Mouse (Mus musculus) adrenal gland, postnatal 14 days (tissue): ENCODE measurements around the gene Gm10639. TPM values are rescaled to one million over a fixed set of nuclear protein-coding genes. Genes with fewer than 3 reads are reported as not detected.
"Not testable (repeated sequence)": the region's sequence is repeated elsewhere in the genome, so short reads cannot be mapped to it uniquely, and the experiment has no call there.

Source experiments
- DNase-seq: peaks from one replicate; pipeline ENCODE4 v3.0.0; 2021; ENCODE audit warnings: mixed read lengths
- long read RNA-seq, 2 experiments: library from polyadenylated mRNA; stranded (forward); transcript quantifications; one replicate each; pipeline ENCODE4 v2.0.0; 2021
- total RNA-seq: library from RNA; stranded (reverse); gene quantifications from 2 replicates; pipeline ENCODE4 v1.2.3, GENCODE M21; 2021

Gene Gm10639
- not detected in 2 replicates for total RNA-seq
- long read RNA-seq, experiment 1: 0 reads
- long read RNA-seq, experiment 2: 0 reads

DNA sequence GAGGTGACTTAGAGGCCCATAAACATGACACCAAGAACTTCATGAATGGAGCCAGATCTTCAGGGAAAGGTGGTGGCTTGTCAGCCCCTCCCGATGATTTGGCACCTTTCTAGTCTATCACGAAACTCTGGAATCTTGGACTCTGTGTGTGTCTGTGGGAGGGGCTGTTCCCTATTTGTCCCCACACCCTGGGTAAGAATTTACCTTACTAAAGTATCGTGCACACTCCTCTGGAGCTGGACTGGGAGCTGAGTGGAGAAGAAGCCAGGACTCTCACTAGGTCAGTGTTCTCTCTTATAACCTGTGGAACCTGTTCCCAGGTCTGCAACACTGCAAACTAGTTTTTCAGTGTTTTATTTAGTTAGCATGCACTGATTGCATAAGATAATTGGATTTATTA is at the start of gene Gm10639:
Gene Gm10639, plus strand, starts transcription at position 201 of the 400 bp plus-strand sequence.
- not testable (repeated sequence) for DNase-seq

DNA sequence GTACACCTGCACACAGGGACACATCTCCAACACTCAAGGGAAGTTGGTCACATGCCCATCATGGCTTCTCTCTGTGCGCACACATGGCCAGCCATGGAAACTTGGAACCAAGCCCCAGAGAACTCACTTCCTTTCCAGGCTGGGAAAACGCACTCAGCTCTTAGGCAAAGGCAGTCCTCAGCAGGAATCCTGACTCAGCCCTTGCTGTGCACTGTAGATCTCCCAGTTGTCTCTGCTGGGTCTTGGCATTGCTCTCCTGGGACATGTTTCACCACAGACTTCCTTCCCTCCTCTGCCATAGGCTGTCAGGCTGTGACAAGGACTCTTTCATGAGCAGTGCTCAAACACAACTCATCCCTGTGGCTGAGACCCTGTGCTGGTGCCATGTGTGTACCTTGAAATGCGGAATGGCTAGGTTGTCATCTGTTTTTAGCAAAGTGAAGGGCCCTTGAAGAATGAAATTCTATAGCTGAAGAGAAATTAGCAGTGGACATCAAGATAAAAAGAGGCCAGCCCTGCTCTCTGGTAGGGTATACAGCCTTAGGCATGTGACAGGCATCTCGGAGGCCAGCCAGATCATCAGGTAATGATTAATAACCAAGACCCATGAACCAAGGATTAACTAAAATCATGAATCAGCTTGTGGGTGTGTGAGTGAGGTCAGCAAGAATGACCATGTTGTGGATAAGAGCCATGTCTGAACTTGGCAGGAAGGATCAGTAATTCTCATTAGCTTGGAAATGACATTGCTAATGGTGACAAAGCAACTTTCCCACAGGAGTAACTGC is 33.8 kb upstream of the Gm10639 start:
- DNase-seq: peak; percentile 21

DNA sequence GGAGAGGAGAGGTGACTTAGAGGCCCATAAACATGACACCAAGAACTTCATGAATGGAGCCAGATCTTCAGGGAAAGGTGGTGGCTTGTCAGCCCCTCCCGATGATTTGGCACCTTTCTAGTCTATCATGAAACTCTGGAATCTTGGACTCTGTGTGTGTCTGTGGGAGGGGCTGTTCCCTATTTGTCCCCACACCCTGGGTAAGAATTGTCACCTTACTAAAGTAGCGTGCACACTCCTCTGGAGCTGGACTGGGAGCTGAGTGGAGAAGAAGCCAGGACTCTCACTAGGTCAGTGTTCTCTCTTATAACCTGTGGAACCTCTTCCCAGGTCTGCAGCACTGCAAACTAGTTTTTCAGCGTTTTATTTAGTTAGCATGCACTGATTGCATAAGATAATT is 32.8 kb upstream of the Gm10639 start, which contains the start of gene Gm3776:
Gene Gm3776, plus strand, starts transcription at position 216 of the 400 bp plus-strand sequence.
- not testable (repeated sequence) for DNase-seq

DNA sequence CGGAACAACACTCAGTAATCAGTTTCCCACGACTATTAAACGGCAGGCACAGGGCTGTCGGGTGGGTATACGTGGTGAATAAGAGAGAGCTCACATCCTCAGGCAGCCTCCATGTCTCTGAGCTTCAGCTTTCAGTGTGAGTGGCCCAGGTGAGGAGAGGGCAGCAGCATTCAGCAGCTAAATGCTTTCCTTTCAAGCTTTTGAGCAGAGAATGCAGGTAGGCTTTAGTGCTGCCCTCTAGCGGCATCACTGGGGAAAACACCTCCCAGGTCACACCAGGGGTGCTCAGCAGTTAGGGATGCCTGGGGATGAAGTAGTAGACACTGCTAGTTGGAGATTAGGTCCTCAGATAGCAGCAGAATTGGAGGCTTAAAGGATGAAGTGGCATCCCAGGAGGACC is 30.0 kb upstream of the Gm10639 start:
- DNase-seq: peak; percentile 62

DNA sequence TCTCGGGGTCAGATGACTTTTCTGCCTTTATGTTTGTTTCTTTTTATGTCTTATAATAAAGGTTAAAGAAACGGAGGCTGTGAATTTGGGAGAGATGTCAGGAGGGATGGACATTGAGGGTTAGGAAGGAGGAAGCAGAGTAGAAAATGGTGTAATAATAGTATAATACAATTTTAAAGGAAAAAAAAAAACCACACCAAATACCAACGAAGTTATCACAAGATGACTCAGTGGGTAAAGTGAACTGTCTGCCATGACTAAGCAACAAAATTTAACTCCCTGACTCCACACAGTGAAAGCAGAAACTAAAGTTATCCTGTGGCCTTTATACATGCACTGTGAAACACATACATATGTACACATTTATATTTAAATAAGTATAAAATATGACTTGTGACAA is 18.8 kb upstream of the Gm10639 start:
- not testable (repeated sequence) for DNase-seq

DNA sequence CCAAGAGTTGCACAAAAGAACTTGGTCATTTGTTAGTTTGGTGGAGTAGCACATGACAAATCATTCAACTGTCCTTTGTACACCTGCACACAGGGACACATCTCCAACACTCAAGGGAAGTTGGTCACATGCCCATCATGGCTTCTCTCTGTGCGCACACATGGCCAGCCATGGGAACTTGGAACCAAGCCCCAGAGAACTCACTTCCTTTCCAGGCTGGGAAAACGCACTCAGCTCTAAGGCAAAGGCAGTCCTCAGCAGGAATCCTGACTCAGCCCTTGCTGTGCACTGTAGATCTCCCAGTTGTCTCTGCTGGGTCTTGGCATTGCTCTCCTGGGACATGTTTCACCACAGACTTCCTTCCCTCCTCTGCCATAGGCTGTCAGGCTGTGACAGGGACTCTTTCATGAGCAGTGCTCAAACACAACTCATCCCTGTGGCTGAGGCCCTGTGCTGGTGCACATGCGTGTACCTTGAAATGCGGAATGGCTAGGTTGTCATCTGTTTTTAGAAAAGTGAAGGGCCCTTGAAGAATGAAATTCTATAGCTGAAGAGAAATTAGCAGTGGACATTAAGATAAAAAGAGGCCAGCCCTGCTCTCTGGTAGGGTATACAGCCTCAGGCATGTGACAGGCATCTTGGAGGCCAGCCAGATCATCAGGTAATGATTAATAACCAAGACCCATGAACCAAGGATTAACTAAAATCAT is 7.6 kb upstream of the Gm10639 start:
- DNase-seq: peak; percentile 21

DNA sequence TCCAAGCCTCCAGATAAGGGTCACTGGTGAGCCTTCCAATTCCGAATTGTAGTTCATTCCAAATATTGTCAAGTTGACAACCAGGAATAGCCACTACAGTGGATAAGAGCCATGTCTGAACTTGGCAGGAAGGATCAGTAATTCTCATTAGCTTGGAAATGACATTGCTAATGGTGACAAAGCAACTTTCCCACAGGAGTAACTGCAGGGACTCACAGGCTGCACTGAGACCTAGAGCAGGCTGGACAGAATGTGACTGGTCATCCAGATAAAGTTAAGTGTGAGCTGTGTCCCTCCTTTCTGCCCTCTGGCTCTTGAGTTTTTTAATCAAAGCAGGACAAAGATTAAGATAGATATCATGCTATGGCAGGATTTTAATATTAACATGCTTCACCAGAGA is 660 bp upstream of the Gm10639 start:
- not testable (repeated sequence) for DNase-seq

DNA sequence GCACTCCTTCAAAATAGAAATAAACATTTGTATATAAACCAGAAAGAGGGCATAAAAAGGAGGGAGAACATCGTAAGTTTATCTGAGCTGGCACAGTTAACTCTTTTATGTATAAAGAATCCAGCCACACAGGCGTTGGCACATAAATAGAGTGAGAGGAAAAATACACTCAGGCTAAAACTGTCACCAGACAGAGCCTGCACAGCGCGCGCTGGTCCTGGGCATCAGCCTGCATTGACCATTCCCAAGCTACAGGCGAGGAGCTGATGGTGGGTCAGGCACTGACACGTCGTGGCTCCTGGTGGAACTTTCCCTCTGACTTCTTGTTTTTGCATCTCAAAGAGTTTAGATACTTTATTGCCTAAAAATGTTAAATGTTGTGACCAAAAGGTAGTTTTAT is 2.7 kb downstream of the Gm10639 start:
- not testable (repeated sequence) for DNase-seq

DNA sequence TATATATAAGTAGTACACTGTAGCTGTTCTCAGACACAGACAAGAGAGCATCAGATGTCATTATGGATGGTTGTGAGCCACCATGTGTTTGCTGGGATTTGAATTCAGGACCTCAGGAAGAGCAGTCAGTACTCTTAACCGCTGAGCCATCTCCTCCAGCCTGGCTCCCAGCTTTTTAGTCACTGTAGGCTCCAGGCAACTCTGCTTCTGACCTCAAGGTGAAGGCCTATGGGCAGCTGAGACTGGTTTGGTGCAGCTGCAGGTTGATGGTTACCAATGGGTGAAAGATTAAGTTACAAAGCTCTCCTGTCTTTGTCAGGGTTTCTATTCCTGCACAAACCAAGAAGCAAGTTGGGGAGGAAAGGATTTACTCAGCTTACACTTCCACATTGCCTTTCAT is 4.0 kb downstream of the Gm10639 start:
- DNase-seq: not testable (repeated sequence)

DNA sequence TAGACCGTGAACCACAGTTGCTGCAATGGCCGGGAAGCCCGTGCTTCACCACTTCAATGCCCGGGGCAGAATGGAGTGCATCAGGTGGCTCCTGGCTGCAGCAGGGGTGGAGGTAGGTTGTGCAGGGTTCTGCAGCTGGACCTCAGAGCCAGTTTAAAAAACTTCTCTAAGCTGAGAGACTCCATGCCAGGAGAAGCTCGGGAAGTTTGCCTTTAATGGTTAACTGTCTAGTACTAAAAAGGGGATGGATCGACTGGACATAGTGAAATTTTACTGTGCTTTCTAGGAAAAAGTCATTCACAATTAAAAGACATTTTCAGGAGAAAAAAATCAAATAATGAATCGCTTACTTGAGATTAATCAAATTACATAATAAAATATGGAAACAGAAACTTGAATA is 5.1 kb downstream of the Gm10639 start:
- not testable (repeated sequence) for DNase-seq

DNA sequence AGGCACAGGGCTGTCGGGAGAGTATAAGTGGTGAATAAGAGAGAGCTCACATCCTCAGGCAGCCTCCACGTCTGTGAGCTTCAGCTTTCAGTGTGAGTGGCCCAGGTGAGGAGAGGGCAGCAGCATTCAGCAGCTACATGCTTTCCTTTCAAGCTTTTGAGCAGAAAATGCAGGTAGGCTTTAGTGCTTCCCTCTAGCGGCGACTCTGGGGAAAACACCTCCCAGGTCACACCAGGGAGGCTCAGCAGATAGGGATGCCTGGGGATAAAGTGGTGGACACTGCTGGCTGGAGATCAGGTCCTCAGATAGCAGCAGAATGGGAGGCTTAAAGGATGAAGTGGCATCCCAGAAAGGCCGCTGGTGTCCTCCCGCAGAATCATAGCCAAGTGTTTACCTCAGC is 6.4 kb downstream of the Gm10639 start:
- peak; percentile 50 for DNase-seq

DNA sequence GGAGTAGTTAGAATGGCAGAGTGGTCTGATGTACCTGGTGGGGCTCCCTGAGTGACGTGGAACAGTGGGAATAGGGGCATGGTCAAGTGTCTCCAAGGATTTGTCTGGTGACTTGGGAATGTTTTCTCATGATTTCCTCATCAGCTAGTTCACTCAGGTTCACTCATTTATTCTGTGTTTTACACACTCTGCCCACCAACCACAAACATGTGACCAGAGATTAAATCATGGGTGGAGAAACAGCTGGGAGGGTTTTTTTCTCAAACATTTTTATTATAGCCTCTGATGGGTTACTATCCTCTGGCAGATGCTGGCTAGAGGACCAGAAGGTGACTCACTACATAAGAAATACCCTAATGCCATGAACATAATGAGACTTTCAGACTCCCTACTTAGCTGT is 8.5 kb downstream of the Gm10639 start:
- DNase-seq: no peak

DNA sequence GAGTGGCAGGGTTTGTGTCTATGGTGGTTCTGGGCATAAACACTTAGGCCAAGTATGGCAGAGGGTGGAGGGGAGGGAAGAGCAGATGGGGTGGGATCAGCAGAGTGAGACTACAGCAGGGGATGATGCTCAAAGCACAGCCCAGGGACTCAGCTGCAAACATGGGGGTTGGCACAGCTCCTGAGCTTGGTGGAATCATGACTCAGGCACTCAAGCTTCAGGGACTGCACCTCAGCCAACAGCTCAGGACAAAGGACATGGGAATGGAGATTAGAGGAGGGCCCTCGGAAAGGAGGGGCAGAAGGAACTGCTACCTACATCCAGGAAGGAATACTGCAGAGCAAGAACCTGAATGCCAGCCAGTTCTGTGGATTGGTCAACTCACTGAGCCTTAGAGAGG is 9.4 kb downstream of the Gm10639 start:
- not testable (repeated sequence) for DNase-seq

DNA sequence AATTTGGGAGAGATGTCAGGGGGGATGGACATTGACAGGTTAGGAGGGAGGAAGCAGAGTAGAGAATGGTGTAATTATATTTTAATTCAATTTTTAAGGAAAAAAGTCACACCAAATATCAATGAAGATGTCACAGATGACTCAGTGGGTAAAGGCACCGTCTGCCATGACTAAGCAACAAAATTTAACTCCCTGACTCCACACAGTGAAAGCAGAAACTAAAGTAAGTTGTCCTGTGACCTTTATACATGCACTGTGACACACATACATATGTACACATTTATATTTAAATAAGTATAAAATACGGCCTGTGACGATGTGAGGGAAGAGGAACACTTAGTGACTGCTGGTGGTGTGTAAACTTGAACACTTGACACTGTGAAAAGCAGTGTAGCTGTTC is 18.4 kb downstream of the Gm10639 start:
- not testable (repeated sequence) for DNase-seq

DNA sequence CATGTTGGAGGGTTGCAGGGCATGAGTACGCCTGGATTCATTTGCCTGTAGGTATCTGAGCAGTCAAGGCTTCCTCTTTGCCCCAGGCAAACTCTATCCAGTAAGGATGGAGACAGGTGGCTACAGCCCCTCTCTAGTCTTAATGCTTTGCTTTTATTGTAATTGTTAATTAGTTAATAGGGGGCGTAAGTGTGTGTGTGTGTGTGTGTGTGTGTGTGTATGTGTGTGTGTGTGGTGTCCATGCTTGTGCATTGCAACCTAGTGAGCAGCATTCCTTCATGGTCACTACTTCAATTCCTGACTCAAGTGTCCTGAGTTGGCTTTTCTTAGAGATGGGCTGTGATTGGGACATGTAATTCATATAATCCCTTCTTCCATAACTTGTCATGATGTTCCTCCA is 25.0 kb downstream of the Gm10639 start, which contains the start of gene Omt2a:
Gene Omt2a, minus strand, starts transcription at position 101 of the 400 bp plus-strand sequence.
- no peak for DNase-seq

DNA sequence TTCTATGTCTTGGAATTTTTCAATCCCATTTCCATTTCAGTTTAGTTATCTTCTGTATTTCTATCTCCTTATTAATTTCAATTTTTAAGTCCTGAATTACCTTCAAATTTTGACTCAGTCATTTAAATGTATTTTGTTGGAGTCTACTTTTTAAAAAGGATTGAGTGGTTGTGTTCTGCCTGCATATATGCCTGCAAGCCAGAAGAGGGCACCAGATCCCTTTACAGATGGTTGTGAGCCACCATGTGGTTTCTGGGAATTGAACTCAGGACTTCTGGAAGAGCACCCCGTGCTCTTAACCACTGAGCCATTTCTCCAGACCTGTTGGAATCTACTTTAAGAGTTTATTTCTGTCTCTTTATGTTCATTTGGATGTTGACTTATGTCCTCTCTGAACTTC is 29.8 kb downstream of the Gm10639 start:
- DNase-seq: peak; percentile 14

DNA sequence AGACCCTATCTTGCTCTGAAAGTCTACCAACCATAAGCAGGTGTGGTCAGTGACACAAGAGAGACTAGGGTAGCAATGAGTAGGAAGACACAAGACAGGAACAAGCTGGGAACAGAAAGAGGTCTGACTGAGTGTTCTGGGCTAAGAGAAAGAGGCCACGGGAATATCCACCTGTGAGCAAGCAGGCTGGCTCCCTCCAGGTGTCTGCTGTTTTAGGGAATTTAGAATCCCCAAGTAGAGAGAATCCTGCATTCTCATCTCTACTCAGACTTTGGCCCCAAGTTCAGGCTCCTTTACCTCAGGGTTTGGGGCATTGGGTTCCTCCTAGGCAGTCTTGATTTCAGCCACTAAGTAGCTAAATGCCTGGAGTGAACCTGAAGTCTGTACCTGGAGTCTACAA is 37.6 kb downstream of the Gm10639 start, which contains the start of gene Omt2b:
Gene Omt2b, plus strand, starts transcription at position 301 of the 400 bp plus-strand sequence.
- DNase-seq: not testable (repeated sequence)

DNA sequence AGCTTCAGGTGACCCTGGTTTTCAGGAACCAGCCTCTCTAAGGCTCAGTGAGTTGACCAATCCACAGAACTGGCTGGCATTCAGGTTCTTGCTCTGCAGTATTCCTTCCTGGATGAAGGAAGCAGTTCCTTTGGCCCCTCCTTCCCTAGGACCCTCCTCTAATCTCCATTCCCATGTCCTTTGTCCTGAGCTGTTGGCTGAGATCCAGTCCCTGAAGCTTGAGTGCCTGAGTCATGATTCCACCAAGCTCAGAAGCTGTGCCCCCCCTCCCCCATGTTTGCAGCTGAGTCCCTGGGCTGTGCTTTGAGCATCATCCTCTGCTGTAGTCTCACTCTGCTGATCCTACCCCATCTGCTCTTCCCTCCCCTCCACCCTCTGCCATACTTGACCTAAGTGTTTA is 47.3 kb downstream of the Gm10639 start:
- not testable (repeated sequence) for DNase-seq

DNA sequence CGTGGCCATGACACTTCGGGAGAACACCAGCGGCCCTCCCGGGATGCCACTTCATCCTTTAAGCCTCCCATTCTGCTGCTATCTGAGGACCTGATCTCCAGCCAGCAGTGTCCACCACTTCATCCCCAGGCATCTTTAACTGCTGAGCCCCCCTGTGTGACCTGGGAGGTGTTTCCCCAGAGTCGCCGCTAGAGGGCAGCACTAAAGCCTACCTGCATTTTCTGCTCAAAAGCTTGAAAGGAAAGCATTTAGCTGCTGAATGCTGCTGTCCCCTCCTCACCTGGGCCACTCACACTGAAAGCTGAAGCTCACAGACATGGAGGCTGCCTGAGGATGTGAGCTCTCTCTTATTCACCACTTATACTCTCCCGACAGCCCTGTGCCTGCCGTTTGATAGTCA is 50.6 kb downstream of the Gm10639 start:
- peak; percentile 57 for DNase-seq

DNA sequence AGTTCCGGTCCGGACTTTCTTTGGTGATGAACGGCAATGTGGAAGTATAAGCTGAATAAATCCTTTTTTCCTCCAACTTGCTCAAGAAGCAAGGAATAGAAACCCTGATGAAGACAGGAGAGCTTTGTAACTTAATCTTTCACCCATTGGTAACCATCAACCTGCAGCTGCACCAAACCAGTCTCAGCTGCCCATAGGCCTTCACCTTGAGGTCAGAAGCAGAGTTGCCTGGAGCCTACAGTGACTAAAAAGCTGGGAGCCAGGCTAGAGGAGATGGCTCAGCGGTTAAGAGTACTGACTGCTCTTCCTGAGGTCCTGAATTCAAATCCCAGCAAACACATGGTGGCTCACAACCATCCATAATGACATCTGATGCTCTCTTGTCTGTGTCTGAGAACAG is 52.8 kb downstream of the Gm10639 start:
- not testable (repeated sequence) for DNase-seq

DNA sequence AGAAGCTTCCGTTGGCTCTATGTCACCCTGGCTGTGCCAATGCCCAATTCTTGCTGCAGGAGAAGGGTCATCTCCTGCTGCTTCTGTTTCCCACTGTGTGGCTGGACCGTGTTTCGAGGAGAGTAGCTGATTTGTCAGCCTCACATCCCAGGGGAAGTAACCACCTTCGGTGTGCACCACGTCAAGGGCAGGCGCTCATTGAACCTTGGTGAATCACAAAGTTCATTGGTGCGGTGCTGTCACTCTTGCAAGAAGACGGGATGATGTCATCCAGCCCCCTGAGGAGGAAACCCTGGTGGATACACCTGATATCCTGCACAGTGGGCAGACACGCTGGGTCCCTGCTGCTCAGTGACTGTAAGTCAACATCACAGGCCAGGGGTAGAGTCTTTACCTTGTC is 53.3 kb downstream of the Gm10639 start:
- not testable (repeated sequence) for DNase-seq

DNA sequence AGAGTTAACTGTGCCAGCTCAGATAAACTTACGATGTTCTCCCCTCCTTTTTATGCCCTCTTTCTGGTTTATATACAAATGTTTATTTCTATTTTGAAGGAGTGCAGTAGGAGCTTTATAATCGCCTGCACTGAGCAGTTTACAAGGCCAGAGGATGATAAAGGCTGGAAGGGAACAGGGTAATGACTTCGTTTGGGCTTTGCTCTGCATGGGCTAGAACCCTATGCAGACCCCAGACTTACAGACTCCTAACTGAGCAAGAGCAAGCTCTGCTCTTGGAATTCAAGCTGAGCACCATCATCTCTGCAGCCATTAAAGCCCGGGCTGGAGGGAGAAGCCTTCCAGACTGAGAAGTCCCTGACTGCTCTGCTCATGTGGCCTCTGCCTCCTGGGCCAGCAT is 55.5 kb downstream of the Gm10639 start:
- DNase-seq: not testable (repeated sequence)

DNA sequence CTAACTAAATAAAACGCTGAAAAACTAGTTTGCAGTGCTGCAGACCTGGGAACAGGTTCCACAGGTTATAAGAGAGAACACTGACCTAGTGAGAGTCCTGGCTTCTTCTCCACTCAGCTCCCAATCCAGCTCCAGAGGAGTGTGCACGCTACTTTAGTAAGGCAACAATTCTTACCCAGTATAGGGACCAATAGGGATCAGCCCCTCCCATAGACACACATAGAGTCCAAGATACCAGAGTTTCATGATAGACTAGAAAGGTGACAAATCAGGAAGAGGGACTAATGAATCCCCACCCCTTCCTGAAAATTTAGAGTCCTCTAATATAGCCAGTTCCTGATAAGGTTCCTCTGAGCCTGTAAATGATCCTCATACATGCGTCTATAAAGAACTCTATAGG is 57.3 kb downstream of the Gm10639 start:
- DNase-seq: no peak
